Mouse (Mus musculus) cerebellum, postnatal 10 days (tissue): ENCODE measurements around the gene Phactr2.

Experiments
- DNase-seq, 2 experiments: peaks; one replicate each; pipeline ENCODE4 v3.0.0; 2021; ENCODE audit warnings: mixed read lengths in 2 of 2

Gene Phactr2

GRCm38 (mm10) chr10:13271716-13272115 is 202.5 kb downstream of the Phactr2 start:
- DNase-seq = no peak

GRCm38 (mm10) chr10:13271099-13271498 is 203.1 kb downstream of the Phactr2 start:
- no peak for DNase-seq

- DNase-seq = no peak
These were observed 203.9 kb downstream of the Phactr2 start for GRCm38 (mm10) chr10:13270270-13270669.

- no peak for DNase-seq
These were observed 215.0 kb downstream of the Phactr2 start for GRCm38 (mm10) chr10:13259251-13259650.

- DNase-seq = no peak
These were observed 218.0 kb downstream of the Phactr2 start for GRCm38 (mm10) chr10:13256196-13256595.

GRCm38 (mm10) chr10:13250280-13250679 is 223.9 kb downstream of the Phactr2 start:
- no peak for DNase-seq

GRCm38 (mm10) chr10:13249126-13249525 is 225.1 kb downstream of the Phactr2 start:
- no peak for DNase-seq

- no peak for DNase-seq
These were observed 228.5 kb downstream of the Phactr2 start for GRCm38 (mm10) chr10:13245714-13246113.

GRCm38 (mm10) chr10:13244192-13244591 is 230.0 kb downstream of the Phactr2 start:
- no peak for DNase-seq

- no peak for DNase-seq
These were observed 233.8 kb downstream of the Phactr2 start for GRCm38 (mm10) chr10:13240431-13240830.

- DNase-seq = no peak
These were observed 236.0 kb downstream of the Phactr2 start for GRCm38 (mm10) chr10:13238188-13238587.

GRCm38 (mm10) chr10:13236866-13237265 is 237.3 kb downstream of the Phactr2 start:
- no peak for DNase-seq

- DNase-seq = no peak
These were observed 239.7 kb downstream of the Phactr2 start for GRCm38 (mm10) chr10:13234503-13234902.

- no peak for DNase-seq
These were observed 240.3 kb downstream of the Phactr2 start for GRCm38 (mm10) chr10:13233941-13234340.

GRCm38 (mm10) chr10:13233143-13233622 is 241.0 kb downstream of the Phactr2 start:
- DNase-seq = no peak

- peak; percentile 9 to 15 for DNase-seq
These were observed 241.6 kb downstream of the Phactr2 start for GRCm38 (mm10) chr10:13232443-13233142.

- no peak for DNase-seq
These were observed 243.5 kb downstream of the Phactr2 start for GRCm38 (mm10) chr10:13230716-13231115.

GRCm38 (mm10) chr10:13225377-13226063 is 248.7 kb downstream of the Phactr2 start:
- DNase-seq = no peak

GRCm38 (mm10) chr10:13222135-13222534 is 252.1 kb downstream of the Phactr2 start:
- DNase-seq = no peak

- no peak for DNase-seq
These were observed 254.2 kb downstream of the Phactr2 start for GRCm38 (mm10) chr10:13220061-13220460.

GRCm38 (mm10) chr10:13213956-13214355 is 260.3 kb downstream of the Phactr2 start:
- DNase-seq = no peak

GRCm38 (mm10) chr10:13212829-13213228 is 261.4 kb downstream of the Phactr2 start:
- no peak for DNase-seq

- DNase-seq = no peak
These were observed 261.9 kb downstream of the Phactr2 start for GRCm38 (mm10) chr10:13212326-13212725.

- DNase-seq = no peak
These were observed 264.1 kb downstream of the Phactr2 start for GRCm38 (mm10) chr10:13209930-13210637.
